Mouse (Mus musculus): ENCODE measurements at regions not wholly inside any gene's neighbourhood (a gene's known extent, or its start where the extent isn't known, plus 50 kb on each side); places are given as distances from the start of the nearest gene placed in this dataset.

- Histone ChIP-seq H3K27ac (no peak overlapping the region), H3K4me1 (replicated peaks) (no peaks in the 10 kb centered on the region), H3K27me3 (peaks cover 18% of the 10 kb centered on the region), H3K9me3 (peaks cover 7% of the 10 kb centered on the region), H3K4me3 (replicated peaks) (no peak overlapping the region), H3K36me3 (no peaks in the 10 kb centered on the region), H3K4me2 (no peak overlapping the region), H3K9ac (replicated peaks) (no peak overlapping the region)
- no peak for ATAC-seq (ENCODE audit: insufficient number of reproducible peaks, insufficient read depth, low FRiP score, low TSS enrichment, low read depth)
- 76% methylated on average over 7 of the region's 7 CpGs for WGBS
Measured at GRCm38 (mm10) chr8:92302694-92303093, 54.7 kb upstream of the Irx5 start.

GRCm38 (mm10) chr8:92301029-92301428, 56.4 kb upstream of the Irx5 start:
- Histone ChIP-seq H3K4me3 (replicated peaks) (no peak overlapping the region), H3K9ac (replicated peaks) (no peak overlapping the region), H3K4me2 (no peak overlapping the region), H3K4me1 (replicated peaks) (no peaks in the 10 kb centered on the region), H3K36me3 (no peaks in the 10 kb centered on the region), H3K27me3 (peaks cover 23% of the 10 kb centered on the region), H3K9me3 (peaks cover 7% of the 10 kb centered on the region), H3K27ac (no peak overlapping the region)
- ATAC-seq (ENCODE audit: insufficient number of reproducible peaks, insufficient read depth, low FRiP score, low TSS enrichment, low read depth), result no peak
- WGBS, result 91% methylated on average over 3 of the region's 3 CpGs

- H3K36me3 ChIP-seq, result no peaks in the 10 kb centered on the region
- H3K27me3 ChIP-seq, result peaks cover 62% of the 10 kb centered on the region
- peak overlapping the region; percentile 39 for H3K4me2 ChIP-seq
- H3K9ac ChIP-seq (replicated peaks), result no peak overlapping the region
- H3K4me3 ChIP-seq (replicated peaks), result no peak overlapping the region
- peak overlapping the region; percentile 60; the same call in 1 of the 2 replicates for H3K27ac ChIP-seq
- no peak for ATAC-seq (ENCODE audit: insufficient number of reproducible peaks, insufficient read depth, low FRiP score, low TSS enrichment, low read depth)
- WGBS, result 11% methylated on average over 26 of the region's 26 CpGs
- peaks cover 29% of the 10 kb centered on the region for H3K4me1 ChIP-seq (replicated peaks)
- H3K9me3 ChIP-seq, result peaks cover 2% of the 10 kb centered on the region; the same call in 1 of the 2 replicates
Measured at GRCm38 (mm10) chr8:92286841-92287811, 70.3 kb upstream of the Irx5 start.

- Histone ChIP-seq H3K4me1 (replicated peaks) (no peaks in the 10 kb centered on the region), H3K9me3 (no peaks in the 10 kb centered on the region), H3K27ac (no peak overlapping the region), H3K27me3 (peaks cover 5% of the 10 kb centered on the region; the same call in 1 of the 2 replicates), H3K9ac (replicated peaks) (no peak overlapping the region), H3K4me3 (replicated peaks) (no peak overlapping the region), H3K4me2 (no peak overlapping the region), H3K36me3 (no peaks in the 10 kb centered on the region)
- ATAC-seq (ENCODE audit: insufficient number of reproducible peaks, insufficient read depth, low FRiP score, low TSS enrichment, low read depth), result no peak
- WGBS, result 89% methylated on average over 5 of the region's 5 CpGs
Measured at GRCm38 (mm10) chr8:92275755-92276154, 81.7 kb upstream of the Irx5 start.

GRCm38 (mm10) chr8:92272726-92273125, 84.7 kb upstream of the Irx5 start:
- Histone ChIP-seq H3K9ac (replicated peaks) (no peak overlapping the region), H3K4me1 (replicated peaks) (no peaks in the 10 kb centered on the region), H3K27me3 (peaks cover 13% of the 10 kb centered on the region), H3K4me2 (no peak overlapping the region), H3K9me3 (peaks cover 9% of the 10 kb centered on the region; the same call in 1 of the 2 replicates), H3K4me3 (replicated peaks) (no peak overlapping the region), H3K27ac (no peak overlapping the region), H3K36me3 (no peaks in the 10 kb centered on the region)
- WGBS, result 97% methylated on average over 1 of the region's 1 CpGs
- no peak for ATAC-seq (ENCODE audit: insufficient number of reproducible peaks, insufficient read depth, low FRiP score, low TSS enrichment, low read depth)

- Histone ChIP-seq H3K4me3 (replicated peaks) (no peak overlapping the region), H3K4me1 (replicated peaks) (no peaks in the 10 kb centered on the region), H3K9me3 (peaks cover 9% of the 10 kb centered on the region; the same call in 1 of the 2 replicates), H3K9ac (replicated peaks) (no peak overlapping the region), H3K4me2 (no peak overlapping the region), H3K27ac (no peak overlapping the region), H3K36me3 (no peaks in the 10 kb centered on the region), H3K27me3 (peaks cover 13% of the 10 kb centered on the region)
- no peak for ATAC-seq (ENCODE audit: insufficient number of reproducible peaks, insufficient read depth, low FRiP score, low TSS enrichment, low read depth)
- WGBS, result 74% methylated on average over 5 of the region's 5 CpGs
Measured at GRCm38 (mm10) chr8:92272073-92272472, 85.4 kb upstream of the Irx5 start.

GRCm38 (mm10) chr8:92270636-92271035, 86.8 kb upstream of the Irx5 start:
- H3K4me3 ChIP-seq (replicated peaks), result no peak overlapping the region
- peaks cover 9% of the 10 kb centered on the region; the same call in 1 of the 2 replicates for H3K9me3 ChIP-seq
- no peaks in the 10 kb centered on the region for H3K36me3 ChIP-seq
- ATAC-seq (ENCODE audit: insufficient number of reproducible peaks, insufficient read depth, low FRiP score, low TSS enrichment, low read depth), result no peak
- no peak overlapping the region for H3K9ac ChIP-seq (replicated peaks)
- H3K4me2 ChIP-seq, result no peak overlapping the region
- no peak overlapping the region for H3K27ac ChIP-seq
- peaks cover 26% of the 10 kb centered on the region for H3K27me3 ChIP-seq
- H3K4me1 ChIP-seq (replicated peaks), result peaks cover 3% of the 10 kb centered on the region

GRCm38 (mm10) chr8:92267415-92267814, 90.0 kb upstream of the Irx5 start:
- ATAC-seq (ENCODE audit: insufficient number of reproducible peaks, insufficient read depth, low FRiP score, low TSS enrichment, low read depth), result no peak
- WGBS, result 78% methylated on average over 6 of the region's 6 CpGs
- no peak overlapping the region for H3K9ac ChIP-seq (replicated peaks)

GRCm38 (mm10) chr8:92260056-92260455, 97.4 kb upstream of the Irx5 start:
- Histone ChIP-seq H3K27ac (no peak overlapping the region), H3K4me1 (replicated peaks) (no peaks in the 10 kb centered on the region), H3K36me3 (no peaks in the 10 kb centered on the region), H3K4me2 (no peak overlapping the region), H3K9ac (replicated peaks) (no peak overlapping the region), H3K27me3 (peaks cover 41% of the 10 kb centered on the region), H3K4me3 (replicated peaks) (no peak overlapping the region), H3K9me3 (no peaks in the 10 kb centered on the region)
- 91% methylated on average over 8 of the region's 8 CpGs for WGBS
- ATAC-seq (ENCODE audit: insufficient number of reproducible peaks, insufficient read depth, low FRiP score, low TSS enrichment, low read depth), result no peak

More at GRCm38 (mm10) chr8:92267415-92267814, 90.0 kb upstream of the Irx5 start:
- Histone ChIP-seq H3K4me2 (no peak overlapping the region), H3K27me3 (peaks cover 41% of the 10 kb centered on the region), H3K4me1 (replicated peaks) (peaks cover 7% of the 10 kb centered on the region), H3K36me3 (no peaks in the 10 kb centered on the region), H3K27ac (no peak overlapping the region), H3K4me3 (replicated peaks) (no peak overlapping the region), H3K9me3 (peaks cover 9% of the 10 kb centered on the region; the same call in 1 of the 2 replicates)

- Histone ChIP-seq H3K36me3 (no peaks in the 10 kb centered on the region), H3K27me3 (peaks cover 33% of the 10 kb centered on the region), H3K9me3 (no peaks in the 10 kb centered on the region), H3K27ac (no peak overlapping the region), H3K4me3 (replicated peaks) (no peak overlapping the region), H3K9ac (replicated peaks) (no peak overlapping the region), H3K4me1 (replicated peaks) (peaks cover 2% of the 10 kb centered on the region), H3K4me2 (no peak overlapping the region)
- no peak for ATAC-seq (ENCODE audit: insufficient number of reproducible peaks, insufficient read depth, low FRiP score, low TSS enrichment, low read depth)
- 61% methylated on average over 6 of the region's 6 CpGs for WGBS
Measured at GRCm38 (mm10) chr8:92258258-92258657, 99.2 kb upstream of the Irx5 start.

- Histone ChIP-seq H3K27me3 (peaks cover 19% of the 10 kb centered on the region), H3K9ac (replicated peaks) (no peak overlapping the region), H3K9me3 (no peaks in the 10 kb centered on the region), H3K4me2 (no peak overlapping the region), H3K4me1 (replicated peaks) (peaks cover 9% of the 10 kb centered on the region), H3K36me3 (no peaks in the 10 kb centered on the region), H3K4me3 (replicated peaks) (no peak overlapping the region), H3K27ac (no peak overlapping the region)
- 45% methylated on average over 8 of the region's 8 CpGs for WGBS
- no peak for ATAC-seq (ENCODE audit: insufficient number of reproducible peaks, insufficient read depth, low FRiP score, low TSS enrichment, low read depth)
Measured at GRCm38 (mm10) chr8:92252597-92253375, 104.6 kb upstream of the Irx5 start.

Measured in limb, embryonic 12.5 days (tissue).